Mouse (Mus musculus) adrenal gland, postnatal 4 days (tissue): ENCODE data around the gene Klk1b3. TPM values are rescaled to one million over a fixed set of nuclear protein-coding genes. Genes with fewer than 3 reads are reported as not detected.
"Not testable (repeated sequence)": the region's sequence is repeated elsewhere in the genome, so short reads cannot be mapped to it uniquely, and the experiment has no call there.

ENCODE experiments used
- DNase-seq, 2 experiments: peaks; one replicate each; pipeline ENCODE4 v3.0.0; 2021 to 2022; ENCODE audit warnings: low spot score in 2 of 2, mixed read lengths in 2 of 2
- long read RNA-seq, 2 experiments: library from polyadenylated mRNA; stranded (forward); transcript quantifications; one replicate each; pipeline ENCODE4 v2.0.0; 2021
- total RNA-seq, 2 experiments: library from RNA; stranded (reverse); gene quantifications; 2 replicates each; pipeline ENCODE4 v1.2.3; 2021

Klk1b3 gene
- not detected for total RNA-seq
- long read RNA-seq, experiment 1, result 0 reads
- long read RNA-seq, experiment 2, result 0 reads

DNA sequence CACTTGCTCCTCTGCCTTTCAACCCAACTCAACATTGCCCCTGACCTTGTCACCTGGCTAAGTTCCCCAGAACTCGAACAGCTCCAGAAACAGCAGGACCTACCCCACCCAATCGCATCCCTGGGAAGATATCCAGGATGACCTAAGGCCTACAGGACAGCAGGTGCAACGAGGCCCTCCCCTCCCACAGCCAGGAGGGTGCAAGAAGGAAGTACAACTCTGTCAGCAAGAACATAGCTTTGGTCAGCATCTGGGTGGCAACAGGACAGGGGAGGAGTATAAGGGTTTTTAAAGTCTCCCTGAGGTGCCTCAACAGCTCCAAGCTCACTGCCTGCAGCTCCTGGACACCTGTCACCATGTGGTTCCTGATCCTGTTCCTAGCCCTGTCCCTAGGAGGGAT is at the start of gene Klk1b3:
Gene Klk1b3, plus strand, starts transcription at position 301 of the 400 bp plus-strand sequence.
- DNase-seq, result no peak

- DNase-seq, result no peak
Measured at GRCm38 (mm10) chr7:44179299-44180045, 18.5 kb upstream of the Klk1b3 start.

DNA sequence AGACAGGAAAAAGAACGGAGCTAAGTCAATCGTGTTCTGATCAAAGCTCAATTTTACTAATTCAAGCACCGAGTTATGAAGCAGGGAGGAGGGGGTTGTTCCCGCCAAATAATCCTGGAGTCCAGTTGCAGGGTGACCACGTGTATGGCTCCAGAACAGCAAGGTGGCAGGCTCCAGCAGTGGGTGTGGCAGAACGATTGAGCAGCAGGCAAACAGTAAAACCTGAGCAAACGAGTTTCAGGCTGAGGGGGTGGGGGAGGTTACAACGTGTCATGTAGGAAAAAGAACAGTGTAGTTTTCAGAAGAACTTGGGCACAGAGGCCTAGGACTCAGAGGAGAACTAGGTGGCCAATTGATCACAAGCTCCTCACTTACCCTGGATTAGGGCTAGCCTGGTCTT is 11.5 kb upstream of the Klk1b3 start:
- not testable (repeated sequence) for DNase-seq

DNA sequence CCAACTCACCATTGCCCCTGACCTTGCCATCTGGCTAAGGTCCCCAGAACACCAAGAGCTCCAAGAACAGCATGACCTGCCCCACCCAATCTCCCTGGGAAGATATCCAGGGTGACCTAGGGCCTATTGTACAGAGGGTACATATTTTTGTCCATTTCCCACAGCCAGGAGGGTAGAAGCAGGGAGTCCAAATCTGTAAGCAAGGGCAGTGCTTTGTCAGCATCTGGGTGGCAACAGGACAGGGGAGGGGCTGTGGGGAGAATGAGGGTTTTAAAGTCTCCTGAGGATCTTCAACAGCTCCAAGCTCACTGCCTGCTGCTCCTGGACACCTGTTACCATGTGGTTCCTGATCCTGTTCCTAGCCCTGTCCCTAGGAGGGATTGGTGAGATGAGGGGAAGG is 10.1 kb upstream of the Klk1b3 start, which contains the start of gene Klk1b24:
Gene Klk1b24, plus strand, starts transcription at position 301 of the 400 bp plus-strand sequence.
- DNase-seq, result not testable (repeated sequence)

GRCm38 (mm10) chr7:44193466-44193865 is 4.5 kb upstream of the Klk1b3 start:
- DNase-seq, result not testable (repeated sequence)

- DNase-seq, result not testable (repeated sequence)
Measured at GRCm38 (mm10) chr7:44207135-44207534, 9.1 kb downstream of the Klk1b3 start, which contains the start of gene Klk1b4. Gene Klk1b4, plus strand, starts transcription at chr7:44207435.

DNA sequence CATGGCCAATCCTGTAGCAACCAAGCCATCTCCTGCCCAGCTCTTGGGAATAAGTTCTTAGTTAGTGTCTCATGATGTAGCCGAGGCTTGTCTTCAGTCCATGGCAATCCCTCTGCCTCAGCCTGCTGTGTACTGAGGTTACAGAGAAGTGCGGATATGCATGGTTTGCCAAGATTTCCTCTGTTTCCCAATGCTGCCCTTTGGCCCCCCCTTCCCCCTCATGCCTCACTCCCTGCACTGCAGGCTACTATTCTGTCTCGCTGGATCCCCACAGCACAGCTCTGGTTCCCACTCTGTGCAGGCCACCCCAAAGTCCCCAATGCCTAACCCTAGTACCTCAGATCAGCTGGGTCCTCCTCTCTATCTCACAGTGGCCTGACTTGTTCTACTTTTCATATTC is 10.3 kb downstream of the Klk1b3 start:
- DNase-seq, result no peak

GRCm38 (mm10) chr7:44215645-44216044 is 17.7 kb downstream of the Klk1b3 start, which contains the start of gene Klk1b5:
Gene Klk1b5, plus strand, starts transcription at chr7:44215945.
- no peak for DNase-seq

DNA sequence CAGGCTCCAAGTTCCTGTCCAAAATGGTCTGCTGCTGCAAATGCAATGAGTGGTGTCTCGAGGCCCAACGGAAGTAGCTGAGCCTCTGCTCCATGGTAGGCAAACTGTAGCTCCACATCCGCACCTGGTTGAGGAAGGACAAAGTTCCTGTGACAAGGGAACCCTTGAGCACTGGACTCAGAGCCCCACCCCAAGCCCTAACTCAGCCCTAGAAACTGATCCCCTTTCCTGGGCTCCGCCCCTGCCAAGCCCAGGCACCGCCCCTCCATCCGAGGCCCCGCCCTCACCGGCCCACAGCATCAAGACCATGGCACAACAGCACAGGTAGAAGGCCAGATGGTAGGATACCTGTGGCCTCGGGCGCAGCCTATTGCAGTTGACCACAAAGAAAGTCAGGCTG is 23.6 kb downstream of the Klk1b3 start:
- DNase-seq, result not testable (repeated sequence)

GRCm38 (mm10) chr7:44222335-44222734 is 24.3 kb downstream of the Klk1b3 start:
- DNase-seq, result not testable (repeated sequence)

DNA sequence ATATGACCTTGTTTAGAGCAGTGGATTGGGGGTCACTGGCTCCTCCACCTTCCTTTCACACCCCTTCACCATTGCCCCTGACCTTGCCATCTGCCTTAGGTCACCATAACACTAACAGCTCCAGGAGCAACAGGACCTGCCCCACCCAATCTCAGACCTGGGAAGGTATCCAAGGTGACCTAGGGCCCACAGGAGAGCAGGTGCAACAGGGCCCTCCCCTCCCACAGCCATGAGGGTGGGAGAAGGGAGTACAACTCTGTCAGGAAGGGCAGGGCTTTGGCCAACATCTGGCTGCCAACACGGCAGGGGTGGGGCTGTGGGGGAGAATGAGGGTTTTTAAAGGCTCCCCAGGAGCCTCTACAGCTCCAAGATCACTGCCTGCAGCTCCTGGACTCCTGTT is 27.1 kb downstream of the Klk1b3 start, which contains the start of gene Klk1:
Gene Klk1, plus strand, starts transcription at position 285 of the 400 bp plus-strand sequence.
- DNase-seq, result no peak

DNA sequence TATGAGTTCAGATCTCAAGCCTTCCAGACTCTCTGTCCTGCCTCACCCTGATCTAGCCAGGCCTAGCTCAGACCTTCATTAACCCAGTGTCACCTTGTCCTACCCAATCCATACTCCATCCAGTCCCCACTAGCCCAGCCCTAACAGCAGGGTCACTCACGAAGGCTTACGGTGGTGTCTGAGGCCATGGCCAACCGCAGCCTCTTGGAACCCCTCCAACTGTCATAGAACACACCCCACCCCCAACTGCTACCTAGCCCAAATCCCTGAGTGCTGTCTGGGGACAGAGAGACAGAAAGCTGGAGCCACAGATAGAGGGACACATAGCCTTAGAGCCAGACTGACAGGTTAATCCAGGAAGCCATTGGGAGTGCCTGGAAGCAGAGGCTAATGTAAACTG is 37.9 kb downstream of the Klk1b3 start, which contains the start of gene Gm36864:
Gene Gm36864, plus strand, starts transcription at position 269 of the 400 bp plus-strand sequence.
- DNase-seq, result no peak

DNA sequence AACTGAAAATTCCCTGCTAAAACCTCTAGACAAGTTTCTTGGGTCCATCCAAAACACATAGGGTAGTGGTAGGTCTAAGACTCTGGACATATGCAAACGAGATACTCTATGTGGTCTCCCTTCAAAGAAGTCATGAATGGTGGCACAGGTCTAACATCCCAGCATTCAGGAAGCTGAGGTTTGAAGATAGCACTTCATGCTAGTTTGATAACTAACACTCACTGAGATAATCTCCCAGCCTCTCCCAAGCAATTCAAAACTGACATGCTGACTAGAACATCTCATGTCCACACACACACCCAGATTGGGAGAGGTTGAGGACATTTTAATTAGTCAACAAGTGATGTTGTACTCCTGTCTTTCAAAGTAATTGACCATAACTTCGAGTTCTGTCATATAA is 41.9 kb downstream of the Klk1b3 start:
- no peak for DNase-seq

DNA sequence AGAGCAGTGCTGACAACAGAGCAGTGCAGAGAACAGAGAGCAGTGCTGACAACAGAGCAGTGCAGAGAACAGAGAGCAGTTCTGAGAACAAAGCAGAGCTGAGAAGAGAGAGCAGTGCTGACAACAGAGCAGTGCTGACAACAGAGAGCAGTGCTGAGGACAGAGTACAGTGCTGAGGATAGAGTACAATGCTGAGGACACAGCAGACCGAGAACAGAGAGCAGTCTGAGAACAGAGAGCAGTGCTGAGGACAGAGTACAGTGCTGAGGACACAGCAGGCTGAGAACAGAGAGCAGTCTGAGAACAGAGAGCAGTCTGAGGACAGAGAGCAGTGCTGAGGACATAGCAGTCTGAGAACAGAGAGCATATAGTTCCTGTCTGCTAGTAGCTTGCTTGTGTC is 42.7 kb downstream of the Klk1b3 start:
- no peak for DNase-seq

DNA sequence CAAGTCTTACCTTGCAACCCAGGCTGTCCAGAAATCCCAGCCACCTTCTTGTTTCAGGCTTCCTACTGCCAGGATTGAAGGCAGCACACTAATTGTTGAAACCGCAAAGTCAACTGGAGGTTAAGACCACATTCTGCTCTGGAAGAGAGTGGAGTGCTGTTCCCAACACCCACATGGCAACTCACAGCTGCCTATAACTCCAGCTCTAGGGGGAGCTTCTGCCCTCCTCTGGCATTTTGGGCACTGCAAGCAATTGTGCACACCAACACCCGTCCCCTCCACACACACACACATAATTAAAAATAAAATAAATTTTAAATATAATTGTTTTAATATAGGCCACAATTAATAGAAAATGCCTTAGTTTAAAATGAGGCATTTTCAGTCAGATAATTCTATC is 43.2 kb downstream of the Klk1b3 start:
- DNase-seq, result no peak

GRCm38 (mm10) chr7:44244080-44244479 is 46.1 kb downstream of the Klk1b3 start:
- DNase-seq, result no peak

- DNase-seq, result peak; percentile 82 to 83
Measured at GRCm38 (mm10) chr7:44246055-44246983, 48.3 kb downstream of the Klk1b3 start, which contains the start of the genes 1700028J19Rik and 2410002F23Rik. Gene 1700028J19Rik, minus strand, starts transcription at chr7:44246695. Gene 2410002F23Rik, plus strand, starts transcription at chr7:44246722.

- peak in 1 of 2 experiments; percentile 14 for DNase-seq
Measured at GRCm38 (mm10) chr7:44246984-44247470, 49.0 kb downstream of the Klk1b3 start.

DNA sequence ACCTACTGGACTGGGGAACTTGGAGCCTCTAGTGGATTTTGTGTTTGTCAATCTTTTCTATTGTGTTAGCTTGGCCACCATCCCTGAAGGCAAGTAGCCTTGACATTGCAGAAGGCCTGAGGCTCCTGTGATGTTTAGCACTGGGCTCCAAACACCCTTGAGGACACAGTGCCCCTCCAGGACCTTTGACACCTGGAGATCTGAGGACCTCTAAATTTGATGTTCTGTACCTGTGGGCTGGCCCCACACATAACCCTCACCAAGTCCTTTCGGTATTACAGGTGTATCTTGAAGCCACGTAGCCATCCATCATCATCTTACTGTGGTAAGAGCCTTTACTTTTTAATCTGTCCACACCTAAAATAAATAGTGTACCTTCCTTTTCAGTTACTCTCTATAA is 50.0 kb downstream of the Klk1b3 start:
- DNase-seq, result no peak

DNA sequence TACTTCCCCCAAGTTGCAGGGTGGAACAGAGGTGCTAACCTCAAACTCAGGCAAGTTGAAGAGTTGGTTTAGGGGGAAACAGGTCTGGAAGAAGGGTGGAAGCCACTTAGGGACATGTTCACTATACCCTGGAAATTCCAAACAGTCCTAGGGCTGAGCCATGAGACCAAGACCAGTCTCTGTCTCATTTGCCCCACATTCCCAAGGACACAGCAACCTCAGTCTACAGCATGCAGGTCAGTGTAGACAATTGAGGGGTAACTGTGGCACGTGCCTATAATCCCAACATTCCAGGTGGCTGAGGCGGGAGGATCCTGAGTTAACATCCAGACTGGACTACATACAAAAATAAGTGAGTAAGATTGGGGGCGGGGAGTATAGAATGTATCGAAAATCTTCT is 51.3 kb downstream of the Klk1b3 start:
- DNase-seq, result no peak

DNA sequence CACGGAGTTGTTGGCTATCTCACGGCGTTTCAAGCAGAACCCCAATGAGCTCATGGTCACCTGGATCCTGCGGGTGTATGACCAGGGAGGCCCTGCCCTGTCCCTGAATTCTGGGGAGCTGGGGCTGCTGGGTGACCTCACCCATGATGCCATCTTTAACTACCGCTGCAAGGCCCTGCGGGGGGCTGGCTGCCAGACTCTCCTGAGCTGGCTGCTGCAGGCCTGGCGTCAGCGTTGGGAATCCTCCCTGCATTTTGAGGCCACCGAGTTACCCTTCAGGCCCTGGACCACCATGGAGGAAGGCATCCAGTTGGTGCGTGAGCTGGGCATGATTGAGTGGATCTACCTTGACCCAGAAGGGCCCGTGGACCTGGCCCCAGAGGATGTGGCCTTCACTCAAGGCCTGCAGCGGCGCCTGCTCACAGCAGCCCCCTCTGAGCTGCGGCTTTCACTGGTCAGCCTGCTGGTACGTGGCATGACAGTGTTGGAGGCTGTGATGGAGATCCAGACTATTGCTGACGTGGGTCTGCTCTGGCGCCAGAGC is 52.8 kb downstream of the Klk1b3 start:
- DNase-seq, result peak; percentile 23 to 39
